Mouse (Mus musculus): ENCODE results near the gene Methig1. TPM values are rescaled to one million over a fixed set of nuclear protein-coding genes. Genes with fewer than 3 reads are reported as not detected.
"Not testable (repeated sequence)": the region's sequence is repeated elsewhere in the genome, so short reads cannot be mapped to it uniquely, and the experiment has no call there.

The Methig1 gene
- polyA plus RNA-seq, 1 experiment from 2014 or later: 0.60 TPM

GRCm38 (mm10) chr15:100365967-100366366 lies 13.0 kb downstream of the Methig1 start:
- H3K27me3 ChIP-seq (ENCODE audit: insufficient read depth, low read length); H3K4me2 ChIP-seq (replicated peaks; ENCODE audit: low read depth, low read length); H3K36me3 ChIP-seq (ENCODE audit: insufficient read depth, low read length); H3K4me1 ChIP-seq (ENCODE audit: insufficient read depth, low read length); H3K9me3 ChIP-seq (ENCODE audit: low read length); H3K9ac ChIP-seq (replicated peaks; ENCODE audit: low read length); H3K4me3 ChIP-seq (ENCODE audit: low read length); H3K27ac ChIP-seq (ENCODE audit: low read length): not testable (repeated sequence)
- peak; percentile 27; the same call in 1 of the 2 replicates for ATAC-seq (ENCODE audit: low FRiP score, low TSS enrichment)
- 38% methylated on average over 8 of the region's 9 CpGs for WGBS

GRCm38 (mm10) chr15:100367119-100367518 lies 14.2 kb downstream of the Methig1 start:
- WGBS: 54% methylated on average over 7 of the region's 7 CpGs
- H3K27me3 ChIP-seq (ENCODE audit: insufficient read depth, low read length): no peaks in the 10 kb centered on the region
- H3K4me3 ChIP-seq (ENCODE audit: low read length): no peak overlapping the region
- H3K9me3 ChIP-seq (ENCODE audit: low read length): no peaks in the 10 kb centered on the region
- H3K4me2 ChIP-seq (replicated peaks; ENCODE audit: low read depth, low read length): no peak overlapping the region
- no peaks in the 10 kb centered on the region for H3K4me1 ChIP-seq (ENCODE audit: insufficient read depth, low read length)
- H3K9ac ChIP-seq (replicated peaks; ENCODE audit: low read length): no peak overlapping the region
- no peak overlapping the region for H3K27ac ChIP-seq (ENCODE audit: low read length)
- no peak for ATAC-seq (ENCODE audit: low FRiP score, low TSS enrichment)
- H3K36me3 ChIP-seq (ENCODE audit: insufficient read depth, low read length): no peaks in the 10 kb centered on the region

GRCm38 (mm10) chr15:100375066-100375465 lies 22.1 kb downstream of the Methig1 start:
- WGBS: 27% methylated on average over 5 of the region's 5 CpGs

GRCm38 (mm10) chr15:100377847-100378505 lies 25.0 kb downstream of the Methig1 start:
- not testable (repeated sequence) for ATAC-seq (ENCODE audit: low FRiP score, low TSS enrichment); H3K9me3 ChIP-seq (ENCODE audit: low read length); H3K4me1 ChIP-seq (ENCODE audit: insufficient read depth, low read length); H3K9ac ChIP-seq (replicated peaks; ENCODE audit: low read length); H3K27me3 ChIP-seq (ENCODE audit: insufficient read depth, low read length); H3K4me2 ChIP-seq (replicated peaks; ENCODE audit: low read depth, low read length); H3K27ac ChIP-seq (ENCODE audit: low read length); H3K36me3 ChIP-seq (ENCODE audit: insufficient read depth, low read length); H3K4me3 ChIP-seq (ENCODE audit: low read length)
- WGBS: 24% methylated on average over 3 of the region's 9 CpGs

More at GRCm38 (mm10) chr15:100375066-100375465, 22.1 kb downstream of the Methig1 start:
- H3K4me2 ChIP-seq (replicated peaks; ENCODE audit: low read depth, low read length): no peak overlapping the region
- no peaks in the 10 kb centered on the region for H3K4me1 ChIP-seq (ENCODE audit: insufficient read depth, low read length)
- no peak overlapping the region for H3K9ac ChIP-seq (replicated peaks; ENCODE audit: low read length)
- H3K4me3 ChIP-seq (ENCODE audit: low read length): no peak overlapping the region
- ATAC-seq (ENCODE audit: low FRiP score, low TSS enrichment): no peak
- no peaks in the 10 kb centered on the region for H3K36me3 ChIP-seq (ENCODE audit: insufficient read depth, low read length)
- no peak overlapping the region for H3K27ac ChIP-seq (ENCODE audit: low read length)
- H3K27me3 ChIP-seq (ENCODE audit: insufficient read depth, low read length): no peaks in the 10 kb centered on the region
- peaks cover 7% of the 10 kb centered on the region; the same call in 1 of the 2 replicates for H3K9me3 ChIP-seq (ENCODE audit: low read length)

GRCm38 (mm10) chr15:100379658-100380057 lies 26.7 kb downstream of the Methig1 start:
- Histone ChIP-seq H3K27me3 (ENCODE audit: insufficient read depth, low read length) (no peaks in the 10 kb centered on the region), H3K27ac (ENCODE audit: low read length) (no peak overlapping the region), H3K9me3 (ENCODE audit: low read length) (no peaks in the 10 kb centered on the region), H3K36me3 (ENCODE audit: insufficient read depth, low read length) (no peaks in the 10 kb centered on the region), H3K4me2 (replicated peaks; ENCODE audit: low read depth, low read length) (no peak overlapping the region), H3K9ac (replicated peaks; ENCODE audit: low read length) (no peak overlapping the region), H3K4me1 (ENCODE audit: insufficient read depth, low read length) (no peaks in the 10 kb centered on the region), H3K4me3 (ENCODE audit: low read length) (no peak overlapping the region)
- no peak for ATAC-seq (ENCODE audit: low FRiP score, low TSS enrichment)
- WGBS: 87% methylated on average over 8 of the region's 8 CpGs

GRCm38 (mm10) chr15:100380104-100380503 lies 27.2 kb downstream of the Methig1 start:
- WGBS: 71% methylated on average over 2 of the region's 2 CpGs
- Histone ChIP-seq H3K9me3 (ENCODE audit: low read length) (no peaks in the 10 kb centered on the region), H3K27me3 (ENCODE audit: insufficient read depth, low read length) (no peaks in the 10 kb centered on the region)

GRCm38 (mm10) chr15:100385705-100386104 lies 32.8 kb downstream of the Methig1 start:
- Histone ChIP-seq H3K4me1 (ENCODE audit: insufficient read depth, low read length) (peaks cover 9% of the 10 kb centered on the region; the same call in 1 of the 2 replicates), H3K27me3 (ENCODE audit: insufficient read depth, low read length) (no peaks in the 10 kb centered on the region), H3K4me3 (ENCODE audit: low read length) (no peak overlapping the region), H3K9ac (replicated peaks; ENCODE audit: low read length) (no peak overlapping the region), H3K4me2 (replicated peaks; ENCODE audit: low read depth, low read length) (no peak overlapping the region), H3K27ac (ENCODE audit: low read length) (no peak overlapping the region), H3K9me3 (ENCODE audit: low read length) (no peaks in the 10 kb centered on the region), H3K36me3 (ENCODE audit: insufficient read depth, low read length) (no peaks in the 10 kb centered on the region)
- 90% methylated on average over 9 of the region's 9 CpGs for WGBS
- no peak for ATAC-seq (ENCODE audit: low FRiP score, low TSS enrichment)

More at GRCm38 (mm10) chr15:100380104-100380503, 27.2 kb downstream of the Methig1 start:
- H3K4me3 ChIP-seq (ENCODE audit: low read length): no peak overlapping the region
- no peaks in the 10 kb centered on the region for H3K36me3 ChIP-seq (ENCODE audit: insufficient read depth, low read length)
- no peak for ATAC-seq (ENCODE audit: low FRiP score, low TSS enrichment)
- H3K4me1 ChIP-seq (ENCODE audit: insufficient read depth, low read length): no peaks in the 10 kb centered on the region
- no peak overlapping the region for H3K27ac ChIP-seq (ENCODE audit: low read length)
- H3K4me2 ChIP-seq (replicated peaks; ENCODE audit: low read depth, low read length): no peak overlapping the region
- no peak overlapping the region for H3K9ac ChIP-seq (replicated peaks; ENCODE audit: low read length)

GRCm38 (mm10) chr15:100387544-100388223 lies 34.7 kb downstream of the Methig1 start:
- Histone ChIP-seq H3K9ac (replicated peaks; ENCODE audit: low read length) (no peak overlapping the region), H3K27ac (ENCODE audit: low read length) (no peak overlapping the region), H3K4me1 (ENCODE audit: insufficient read depth, low read length) (peaks cover 9% of the 10 kb centered on the region; the same call in 1 of the 2 replicates), H3K9me3 (ENCODE audit: low read length) (no peaks in the 10 kb centered on the region), H3K4me2 (replicated peaks; ENCODE audit: low read depth, low read length) (no peak overlapping the region), H3K36me3 (ENCODE audit: insufficient read depth, low read length) (no peaks in the 10 kb centered on the region), H3K27me3 (ENCODE audit: insufficient read depth, low read length) (no peaks in the 10 kb centered on the region), H3K4me3 (ENCODE audit: low read length) (no peak overlapping the region)
- peak; percentile 49; the same call in 1 of the 2 replicates for ATAC-seq (ENCODE audit: low FRiP score, low TSS enrichment)
- WGBS: 86% methylated on average over 17 of the region's 17 CpGs

- Histone ChIP-seq H3K27ac (ENCODE audit: low read length) (no peak overlapping the region), H3K36me3 (ENCODE audit: insufficient read depth, low read length) (peaks cover 2% of the 10 kb centered on the region; the same call in 1 of the 2 replicates), H3K4me3 (ENCODE audit: low read length) (no peak overlapping the region), H3K4me1 (ENCODE audit: insufficient read depth, low read length) (peaks cover 9% of the 10 kb centered on the region; the same call in 1 of the 2 replicates), H3K9me3 (ENCODE audit: low read length) (no peaks in the 10 kb centered on the region), H3K27me3 (ENCODE audit: insufficient read depth, low read length) (no peaks in the 10 kb centered on the region), H3K4me2 (replicated peaks; ENCODE audit: low read depth, low read length) (no peak overlapping the region), H3K9ac (replicated peaks; ENCODE audit: low read length) (no peak overlapping the region)
- no peak for ATAC-seq (ENCODE audit: low FRiP score, low TSS enrichment)
- 78% methylated on average over 15 of the region's 16 CpGs for WGBS
These were observed 35.4 kb downstream of the Methig1 start for GRCm38 (mm10) chr15:100388224-100388835.
